Mouse (Mus musculus): ENCODE data around the gene Aldh2. TPM values are rescaled to one million over a fixed set of nuclear protein-coding genes. Genes with fewer than 3 reads are reported as not detected.
"Not testable (repeated sequence)": the region's sequence is repeated elsewhere in the genome, so short reads cannot be mapped to it uniquely, and the experiment has no call there.

Gene Aldh2
- polyA plus RNA-seq, 1 experiment from 2014 or later: 80.8 TPM

DNA sequence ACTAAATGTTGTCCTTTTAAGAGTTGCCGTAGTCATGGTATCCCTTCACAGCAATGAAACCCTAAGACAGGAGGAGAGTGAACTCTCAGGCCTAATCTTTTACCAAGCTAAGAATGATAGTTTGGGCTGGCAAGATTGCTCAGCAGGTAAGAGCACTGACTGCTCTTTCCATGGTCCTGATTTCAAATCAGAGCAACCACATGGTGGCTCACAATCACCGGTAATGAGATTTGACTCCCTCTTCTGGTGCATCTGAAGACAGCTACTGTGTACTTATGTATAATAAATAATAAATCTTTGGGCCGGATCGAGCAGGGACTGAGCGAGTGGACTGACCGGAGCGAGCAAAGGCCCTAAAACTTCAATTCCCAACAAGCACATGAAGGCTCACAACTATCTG, 52.4 kb downstream of the Aldh2 start:
- 95% methylated on average over 7 of the region's 7 CpGs for WGBS
- no peak overlapping the region for H3K27ac ChIP-seq
- H3K9me3 ChIP-seq (replicated peaks): no peaks in the 10 kb centered on the region
- no peaks in the 10 kb centered on the region for H3K27me3 ChIP-seq
- peaks cover 20% of the 10 kb centered on the region for H3K4me1 ChIP-seq
- peaks cover 21% of the 10 kb centered on the region for H3K36me3 ChIP-seq (ENCODE audit: poor library complexity, severe bottlenecking)
- H3K9ac ChIP-seq: no peak overlapping the region
- no peak overlapping the region for H3K4me3 ChIP-seq
- no peak for ATAC-seq
- H3K4me2 ChIP-seq: no peak overlapping the region

DNA sequence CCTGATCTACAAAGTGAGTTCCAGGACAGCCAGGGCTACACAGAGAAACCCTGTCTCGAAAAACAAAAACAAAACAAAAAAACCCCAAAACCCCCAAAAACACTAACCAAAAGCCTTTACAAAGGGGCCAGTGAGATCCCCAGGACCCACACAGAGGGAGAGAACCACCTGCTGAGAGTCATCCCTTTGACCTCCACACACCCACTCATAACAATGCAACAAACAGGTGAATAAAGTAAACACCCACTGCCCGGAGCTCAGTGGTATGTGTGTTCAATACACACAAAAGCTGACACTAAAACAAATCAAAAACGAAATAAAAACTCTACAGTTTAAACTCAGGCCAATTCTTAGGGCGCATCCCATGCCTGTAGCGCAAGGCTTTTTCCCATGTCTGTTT, 53.6 kb downstream of the Aldh2 start:
- no peak overlapping the region for H3K27ac ChIP-seq
- WGBS: 96% methylated on average over 5 of the region's 5 CpGs
- H3K9ac ChIP-seq: no peak overlapping the region
- no peak overlapping the region for H3K4me2 ChIP-seq
- peaks cover 20% of the 10 kb centered on the region for H3K4me1 ChIP-seq
- ATAC-seq: no peak
- peaks cover 32% of the 10 kb centered on the region for H3K36me3 ChIP-seq (ENCODE audit: poor library complexity, severe bottlenecking)
- H3K4me3 ChIP-seq: no peak overlapping the region
- H3K27me3 ChIP-seq: no peaks in the 10 kb centered on the region
- no peaks in the 10 kb centered on the region for H3K9me3 ChIP-seq (replicated peaks)

DNA sequence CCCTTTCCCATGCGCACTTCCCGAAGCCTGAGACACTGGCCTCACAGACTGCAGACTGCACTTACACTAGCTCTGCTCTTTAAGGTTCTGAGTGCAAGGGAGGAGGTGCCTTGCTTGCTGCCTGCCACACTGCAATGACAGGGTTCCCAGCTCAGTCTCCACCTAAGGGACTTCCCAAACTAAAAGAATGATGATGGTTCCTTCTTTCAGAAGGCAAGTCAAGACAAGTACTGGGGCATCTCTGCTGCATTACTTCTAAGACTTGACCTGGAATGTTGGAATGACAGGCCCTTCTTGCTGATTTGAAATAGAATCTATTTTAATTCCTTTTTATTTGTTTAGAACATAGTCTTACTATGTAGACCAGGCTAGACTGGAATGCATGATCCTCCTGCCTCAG, 56.0 kb downstream of the Aldh2 start:
- H3K36me3 ChIP-seq (ENCODE audit: poor library complexity, severe bottlenecking): peaks cover 55% of the 10 kb centered on the region

DNA sequence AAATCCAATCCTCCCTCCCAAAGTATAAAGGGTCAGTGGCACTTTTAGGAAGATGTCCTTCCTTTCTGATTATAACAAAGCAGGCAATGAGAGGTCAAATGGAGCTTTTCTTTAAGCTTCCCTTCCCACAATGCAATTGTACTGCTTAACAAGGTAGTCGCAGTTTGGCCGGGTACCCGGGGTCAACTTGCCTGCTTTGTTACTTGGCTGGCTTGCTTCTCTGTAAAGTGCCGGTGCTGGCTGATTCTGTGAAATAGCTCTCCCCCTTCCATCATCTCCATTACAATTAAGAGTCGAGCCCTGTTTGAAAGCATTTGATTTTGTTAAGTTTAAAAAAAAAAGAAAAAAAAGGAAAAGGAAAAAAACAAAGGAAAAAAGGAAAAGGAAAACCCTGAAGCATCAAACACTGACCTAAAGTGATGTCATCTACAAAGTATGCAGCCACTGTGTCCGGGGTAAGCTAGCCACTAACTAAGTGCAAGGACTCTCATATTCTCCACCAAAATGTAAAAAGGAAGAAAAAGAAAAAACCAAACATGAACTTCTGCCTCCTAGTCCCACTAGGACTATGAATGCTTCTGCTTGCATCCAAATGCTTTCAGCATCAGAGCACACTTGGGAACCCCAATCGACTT, 56.6 kb downstream of the Aldh2 start:
- H3K4me2 ChIP-seq: no peak overlapping the region
- no peaks in the 10 kb centered on the region for H3K27me3 ChIP-seq
- WGBS: 39% methylated on average over 7 of the region's 7 CpGs
- H3K4me3 ChIP-seq: no peak overlapping the region
- H3K4me1 ChIP-seq: no peaks in the 10 kb centered on the region
- peak overlapping the region; percentile 35; the same call in 1 of the 2 replicates for H3K27ac ChIP-seq
- no peak for ATAC-seq
- H3K9me3 ChIP-seq (replicated peaks): no peaks in the 10 kb centered on the region
- H3K36me3 ChIP-seq (ENCODE audit: poor library complexity, severe bottlenecking): peaks cover 60% of the 10 kb centered on the region
- H3K9ac ChIP-seq: no peak overlapping the region

More for the DNA sequence above, 56.0 kb downstream of the Aldh2 start:
- no peaks in the 10 kb centered on the region for H3K4me1 ChIP-seq
- 65% methylated on average over 2 of the region's 2 CpGs for WGBS
- no peak overlapping the region for H3K4me2 ChIP-seq
- no peak overlapping the region for H3K4me3 ChIP-seq
- no peaks in the 10 kb centered on the region for H3K9me3 ChIP-seq (replicated peaks)
- 0 out of 2 replicates have a peak overlapping the region, but pooled peaks have one; percentile 43 for H3K9ac ChIP-seq
- H3K27me3 ChIP-seq: no peaks in the 10 kb centered on the region
- ATAC-seq: no peak
- peak overlapping the region; percentile 35; the same call in 1 of the 2 replicates for H3K27ac ChIP-seq

DNA sequence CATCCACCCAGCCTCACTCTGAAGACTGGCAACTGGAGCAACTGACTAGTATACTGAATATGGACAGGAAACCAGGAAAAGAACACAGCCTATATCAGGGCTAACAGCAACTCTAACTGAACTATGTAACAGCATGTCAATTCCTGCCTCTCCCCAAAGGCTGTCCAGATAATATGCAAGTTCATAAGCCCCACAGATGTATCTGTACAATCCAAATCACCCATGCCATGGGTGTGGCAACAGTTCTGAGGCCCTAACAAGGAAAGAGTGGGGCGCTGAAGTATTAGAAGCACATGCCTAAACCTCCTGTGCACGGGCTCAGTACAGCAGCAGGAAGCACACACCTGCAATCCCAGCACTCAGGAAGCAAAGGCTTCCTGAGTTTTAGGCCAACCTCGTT, 58.5 kb downstream of the Aldh2 start:
- no peak for ATAC-seq

DNA sequence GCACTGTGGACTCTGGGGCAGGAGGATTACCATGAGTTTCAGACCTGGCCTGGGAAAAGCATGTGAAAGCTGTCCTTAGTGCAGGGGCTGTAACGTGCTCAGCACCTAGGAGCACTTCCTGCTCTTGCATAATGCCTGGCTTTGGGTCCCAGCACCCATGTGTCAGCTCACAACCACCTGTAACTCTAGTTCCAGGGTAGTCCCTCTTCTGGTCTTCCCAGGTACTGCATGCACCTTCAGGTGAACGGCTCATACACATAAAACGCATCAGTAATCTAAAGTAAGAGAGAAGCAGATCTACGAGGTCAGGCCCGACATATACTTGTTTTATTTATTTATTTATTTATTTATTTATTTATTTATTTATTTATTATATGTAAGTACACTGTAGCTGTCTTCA, 59.1 kb downstream of the Aldh2 start:
- no peak overlapping the region for H3K4me2 ChIP-seq
- H3K4me1 ChIP-seq: no peaks in the 10 kb centered on the region
- no peak for ATAC-seq
- peaks cover 83% of the 10 kb centered on the region for H3K36me3 ChIP-seq (ENCODE audit: poor library complexity, severe bottlenecking)
- H3K4me3 ChIP-seq: no peak overlapping the region
- no peaks in the 10 kb centered on the region for H3K9me3 ChIP-seq (replicated peaks)
- 91% methylated on average over 5 of the region's 5 CpGs for WGBS
- H3K9ac ChIP-seq: no peak overlapping the region
- no peak overlapping the region for H3K27ac ChIP-seq
- H3K27me3 ChIP-seq: no peaks in the 10 kb centered on the region

More for the DNA sequence above, 58.5 kb downstream of the Aldh2 start:
- no peaks in the 10 kb centered on the region for H3K9me3 ChIP-seq (replicated peaks)
- 92% methylated on average over 3 of the region's 3 CpGs for WGBS
- H3K27me3 ChIP-seq: no peaks in the 10 kb centered on the region
- no peak overlapping the region for H3K27ac ChIP-seq
- H3K4me3 ChIP-seq: no peak overlapping the region
- peaks cover 77% of the 10 kb centered on the region for H3K36me3 ChIP-seq (ENCODE audit: poor library complexity, severe bottlenecking)
- no peaks in the 10 kb centered on the region for H3K4me1 ChIP-seq
- H3K9ac ChIP-seq: no peak overlapping the region
- H3K4me2 ChIP-seq: no peak overlapping the region

DNA sequence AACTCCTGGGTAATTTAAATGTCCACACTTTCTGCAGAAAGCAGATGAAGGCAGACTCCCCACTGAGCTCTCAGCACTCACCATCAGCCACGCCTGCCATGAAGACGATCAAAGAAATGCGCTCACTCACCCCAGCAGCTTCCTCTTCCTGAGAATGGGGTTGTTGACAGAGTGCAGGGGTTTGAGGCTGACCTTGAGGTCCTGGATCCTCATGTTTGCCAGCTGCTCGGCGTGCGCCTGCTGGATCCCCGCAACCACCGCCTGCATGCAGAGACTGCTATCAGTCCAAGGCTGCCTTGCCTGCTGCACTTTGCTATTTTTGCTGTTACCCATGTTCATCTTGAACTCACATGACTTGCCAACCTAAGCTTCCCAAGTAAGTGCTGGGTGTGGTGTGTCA, 66.7 kb downstream of the Aldh2 start:
- no peak overlapping the region for H3K27ac ChIP-seq
- H3K4me2 ChIP-seq: no peak overlapping the region
- H3K4me3 ChIP-seq: no peak overlapping the region
- WGBS: 88% methylated on average over 8 of the region's 8 CpGs
- H3K4me1 ChIP-seq: no peaks in the 10 kb centered on the region
- no peaks in the 10 kb centered on the region for H3K27me3 ChIP-seq
- H3K9ac ChIP-seq: no peak overlapping the region
- no peaks in the 10 kb centered on the region for H3K9me3 ChIP-seq (replicated peaks)
- H3K36me3 ChIP-seq (ENCODE audit: poor library complexity, severe bottlenecking): peaks cover 80% of the 10 kb centered on the region
- ATAC-seq: no peak

DNA sequence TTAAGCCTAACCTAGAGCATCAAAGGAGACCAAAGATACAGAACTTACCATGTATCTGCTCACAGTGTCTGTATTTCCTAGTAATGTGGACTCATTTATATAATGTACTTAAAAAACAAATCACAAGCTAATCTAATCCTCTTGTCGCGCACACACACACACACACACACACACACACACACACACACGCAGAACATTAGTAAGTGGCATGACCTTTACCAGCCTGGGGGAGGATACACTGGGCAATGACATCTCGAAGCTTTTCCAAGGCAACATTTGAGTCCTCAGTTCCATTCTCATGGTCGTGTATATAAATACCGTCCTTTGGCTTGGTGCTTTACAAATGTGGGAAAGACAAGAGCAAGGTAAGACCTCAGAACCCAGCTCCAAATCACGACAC, 67.1 kb downstream of the Aldh2 start:
- H3K9ac ChIP-seq: no peak overlapping the region
- H3K27ac ChIP-seq: no peak overlapping the region
- no peaks in the 10 kb centered on the region for H3K9me3 ChIP-seq (replicated peaks)
- no peak overlapping the region for H3K4me3 ChIP-seq
- ATAC-seq: no peak
- 91% methylated on average over 7 of the region's 7 CpGs for WGBS
- no peaks in the 10 kb centered on the region for H3K27me3 ChIP-seq
- H3K4me2 ChIP-seq: no peak overlapping the region
- peaks cover 81% of the 10 kb centered on the region for H3K36me3 ChIP-seq (ENCODE audit: poor library complexity, severe bottlenecking)
- H3K4me1 ChIP-seq: no peaks in the 10 kb centered on the region

DNA sequence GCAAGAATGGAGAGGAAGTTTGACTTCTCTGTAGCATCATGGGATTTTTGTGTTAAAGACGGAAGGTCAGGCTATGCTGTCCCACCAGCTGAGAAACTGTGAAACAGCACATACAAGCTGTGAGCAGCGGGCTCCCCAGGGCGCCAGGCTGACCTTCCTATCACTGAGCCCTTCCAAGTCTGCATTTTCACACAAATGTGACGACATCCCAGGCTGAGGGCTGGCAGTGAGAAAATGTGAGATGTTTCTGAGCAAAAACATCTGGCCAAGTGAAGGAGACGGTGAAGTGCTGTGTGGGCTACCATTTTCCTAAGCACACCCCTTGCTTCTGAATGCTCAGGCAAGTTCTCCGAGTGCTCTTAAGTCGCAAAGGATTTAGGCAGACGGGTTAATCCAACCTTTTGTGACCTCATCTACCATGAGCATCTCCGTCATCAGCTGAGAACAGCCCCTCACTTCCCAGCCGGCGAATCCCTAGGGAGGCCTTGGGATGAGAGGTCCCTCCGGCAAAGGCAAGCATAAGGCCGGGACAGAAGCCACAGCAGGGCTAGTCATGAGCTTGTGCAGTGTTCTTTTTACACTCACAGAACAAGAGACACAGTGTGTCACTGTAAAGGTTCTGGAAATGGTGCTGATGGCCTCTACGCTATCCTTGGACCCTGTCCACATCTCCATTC, 67.7 kb downstream of the Aldh2 start:
- Histone ChIP-seq H3K27ac (no peak overlapping the region), H3K9ac (no peak overlapping the region), H3K4me2 (no peak overlapping the region), H3K36me3 (ENCODE audit: poor library complexity, severe bottlenecking) (peaks cover 81% of the 10 kb centered on the region), H3K4me1 (no peaks in the 10 kb centered on the region), H3K4me3 (no peak overlapping the region), H3K9me3 (replicated peaks) (no peaks in the 10 kb centered on the region), H3K27me3 (no peaks in the 10 kb centered on the region)
- WGBS: 90% methylated on average over 14 of the region's 14 CpGs
- ATAC-seq: no peak

DNA sequence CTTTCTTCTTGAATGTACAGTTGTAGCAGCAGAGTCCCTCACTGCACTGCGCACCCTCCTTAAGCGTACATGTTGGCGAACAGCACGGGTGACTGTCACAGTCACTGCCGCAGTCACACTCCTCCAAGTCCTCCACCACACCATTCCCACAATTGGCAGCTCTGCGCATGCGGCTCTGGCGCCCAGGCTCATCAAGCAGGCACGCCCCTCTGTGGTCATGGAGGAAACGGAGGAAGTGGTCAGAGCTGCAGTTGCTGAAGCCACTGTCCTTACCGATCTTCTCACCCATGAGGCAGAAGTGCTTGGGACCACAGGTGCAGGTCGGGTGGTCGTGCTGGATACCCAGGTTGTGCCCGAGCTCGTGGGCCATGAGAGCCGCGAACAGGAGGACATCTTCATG, 73.9 kb downstream of the Aldh2 start:
- not testable (repeated sequence) for H3K27me3 ChIP-seq; H3K9ac ChIP-seq; H3K27ac ChIP-seq; H3K9me3 ChIP-seq (replicated peaks); ATAC-seq; H3K4me2 ChIP-seq; H3K4me3 ChIP-seq; H3K4me1 ChIP-seq
- 94% methylated on average over 11 of the region's 17 CpGs for WGBS
- H3K36me3 ChIP-seq (ENCODE audit: poor library complexity, severe bottlenecking): peaks cover 49% of the 10 kb centered on the region

DNA sequence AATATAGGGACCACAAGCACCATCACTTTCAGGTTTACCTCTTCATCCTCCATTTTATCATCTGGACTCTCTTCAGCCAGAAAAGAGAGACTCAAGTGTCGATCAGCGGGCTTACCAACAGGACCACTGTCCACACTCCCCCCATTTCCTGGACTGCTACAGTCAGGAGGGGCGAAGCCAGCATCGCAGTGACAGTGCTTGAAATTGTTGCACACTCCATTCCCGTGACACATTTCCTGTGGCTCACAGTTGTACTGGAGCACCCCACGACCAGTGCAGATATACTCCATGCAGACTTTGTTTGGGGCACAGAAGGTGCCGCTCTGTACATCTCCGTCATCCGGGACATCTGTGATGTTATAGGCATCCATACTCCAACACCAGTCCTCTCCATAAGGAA, 74.6 kb downstream of the Aldh2 start:
- Histone ChIP-seq H3K4me3 (no peak overlapping the region), H3K9me3 (replicated peaks) (no peaks in the 10 kb centered on the region), H3K27me3 (no peaks in the 10 kb centered on the region), H3K4me1 (no peaks in the 10 kb centered on the region), H3K27ac (no peak overlapping the region), H3K9ac (no peak overlapping the region), H3K36me3 (ENCODE audit: poor library complexity, severe bottlenecking) (peaks cover 41% of the 10 kb centered on the region), H3K4me2 (no peak overlapping the region)
- WGBS: 96% methylated on average over 9 of the region's 9 CpGs
- no peak for ATAC-seq

All from forebrain, embryonic 13.5 days (tissue).